In genomic region chr4:41678863-41679262, GRCm38 (mm10) we compare ENCODE assay signal across 11 mouse cellular contexts. TPM values are rescaled to one million over a fixed set of nuclear protein-coding genes. Genes with fewer than 3 reads are reported as not detected.
DNase-seq lines count a peak whose midpoint lies in the region; TF ChIP-seq lines count a peak whose summit lies in the region.
"Had no signal": no experiment of that assay in that cellular context is flagged by ENCODE, and none has a peak within 500 bp of the region (broad histone marks: within the 10 kb centered on the region; RNA-seq: fewer than 3 reads in every experiment).

No protein-coding gene starts in this region.

- H3K4me1 ChIP-seq in kidney, adult 2 months (ENCODE audit: control insufficient read depth, insufficient read depth, low read length), result peaks cover 5% of the 10 kb centered on the region; the same call in 1 of the 2 replicates

- no peak for TF ChIP-seq CTCF in kidney, adult 2 months (conservative IDR thresholded peaks at IDR 0.05; ENCODE audit: insufficient read depth, insufficient read length, low read depth, low read length)

- 64% methylated on average over 6 of the region's 6 CpGs for WGBS in kidney, adult 2 months

- H3K27me3 ChIP-seq in kidney, adult 2 months (replicated peaks; ENCODE audit: control insufficient read depth, insufficient read depth, low read length), result no peaks in the 10 kb centered on the region

- H3K4me3 ChIP-seq in kidney, adult 2 months (ENCODE audit: insufficient read depth, low read depth, low read length), result no peak overlapping the region

- no peak for TF ChIP-seq POLR2A in kidney, adult 2 months (IDR thresholded peaks at IDR 0.05; ENCODE audit: low read depth, low read length)

- H3K27ac ChIP-seq in kidney, adult 2 months (ENCODE audit: insufficient read depth, low read depth, low read length), result no peak overlapping the region

- H3K36me3 ChIP-seq in kidney, adult 2 months (ENCODE audit: control insufficient read depth, insufficient read depth, low read length), result no peaks in the 10 kb centered on the region

- peak; percentile 41 for DNase-seq in cerebellum, adult 9-11 months
- DNase-seq in cerebellum, adult 9-10 months, result no peak
- peak; percentile 29 for DNase-seq in kidney, adult 2 months
- DNase-seq in kidney, postnatal 4 days, result no peak
- DNase-seq in adrenal gland, postnatal 36 days, result peak; percentile 55 to 70
- peak; percentile 7 for DNase-seq in kidney, postnatal 10 days
- DNase-seq in spleen, postnatal 4 days (ENCODE audit: low spot score in 2 of 2), result no peak
- DNase-seq in urinary bladder, postnatal 25 days (ENCODE audit: low spot score), result no peak

RNA-seq across cellular contexts. Expression of gene Cntfr, which starts 18.0 kb away (rescaled TPM):
- 15.4 and 15.9 TPM in 2 replicates for polyA plus RNA-seq in kidney, adult 2 months (2012; rRNA removed)
- 10 to 100 TPM; 39.3 to 40.3 TPM for total RNA-seq in adrenal gland, postnatal 36 days (2021)
- total RNA-seq: common myeloid progenitor, adult 5-6 weeks; granulocyte monocyte progenitor cell, adult 5-6 weeks; megakaryocyte-erythroid progenitor cell, adult 5-6 weeks had no signal

RNA-seq across cellular contexts. Expression of gene Il11ra1, which starts 20.9 kb away (rescaled TPM):
- polyA plus RNA-seq in kidney, adult 2 months (2012; rRNA removed), result 125 and 126 TPM in 2 replicates
- total RNA-seq in adrenal gland, postnatal 36 days (2021), result 10 to 100 TPM; 79.1 to 85.0 TPM

RNA-seq across cellular contexts. Expression of gene Rpp25l, which starts 34.5 kb away (rescaled TPM):
- 57.0 and 62.2 TPM in 2 replicates for polyA plus RNA-seq in kidney, adult 2 months (2012; rRNA removed)
- total RNA-seq in adrenal gland, postnatal 36 days (2021), result 10 to 100 TPM; 39.2 to 42.6 TPM

RNA-seq across cellular contexts. Expression of gene Enho, which starts 38.7 kb away (rescaled TPM):
- polyA plus RNA-seq in kidney, adult 2 months (2012; rRNA removed), result 9.3 and 9.9 TPM in 2 replicates
- total RNA-seq in adrenal gland, postnatal 36 days (2021), result 1 to 10 TPM; 2.8 to 3.5 TPM
- total RNA-seq: common myeloid progenitor, adult 5-6 weeks; granulocyte monocyte progenitor cell, adult 5-6 weeks; megakaryocyte-erythroid progenitor cell, adult 5-6 weeks had no signal

RNA-seq across cellular contexts. Expression of gene Dctn3, which starts 44.1 kb away (rescaled TPM):
- polyA plus RNA-seq in kidney, adult 2 months (2012; rRNA removed), result 76.0 and 92.6 TPM in 2 replicates
- total RNA-seq in adrenal gland, postnatal 36 days (2021), result 100 to 1,000 TPM; 103 to 123 TPM

Comparison
In these comparisons a context has a peak if more than half of its experiments do, and no peak if none do; other contexts are left out.
1. DNase-seq: peak in cerebellum, adult 9-11 months (single experiment), kidney, adult 2 months (single experiment), adrenal gland, postnatal 36 days (2 of 2) and kidney, postnatal 10 days (single experiment); none in cerebellum, adult 9-10 months (single experiment), kidney, postnatal 4 days (0 of 2), spleen, postnatal 4 days (0 of 2) and urinary bladder, postnatal 25 days (single experiment).